Comparison of ENCODE assay signal across 18 mouse cellular contexts in the genomic region with DNA sequence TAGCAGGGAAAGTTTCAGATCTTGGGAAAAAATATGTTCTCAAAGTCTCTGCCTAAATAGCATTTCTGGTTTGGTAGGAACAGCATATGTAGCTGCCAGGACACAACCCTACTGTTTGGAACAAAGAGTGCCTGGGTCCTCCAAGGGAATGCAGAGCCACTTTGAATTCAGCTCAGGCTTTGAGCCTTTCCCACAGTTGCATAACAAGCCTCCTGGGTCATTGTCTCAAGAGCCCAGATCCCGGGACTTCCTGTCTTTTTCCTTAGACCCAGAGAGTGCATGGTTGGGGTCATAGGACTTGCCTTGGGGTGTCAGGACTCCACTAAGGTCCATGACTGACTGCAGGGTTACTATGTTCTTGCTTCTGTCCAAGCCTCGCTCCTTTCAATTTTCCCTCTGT. TPM values are rescaled to one million over a fixed set of nuclear protein-coding genes. Genes with fewer than 3 reads are reported as not detected.
DNase-seq lines count a peak whose midpoint lies in the region; ATAC-seq and TF ChIP-seq lines count a peak whose summit lies in the region.
"Had no signal": no experiment of that assay in that cellular context is flagged by ENCODE, and none has a peak within 500 bp of the region (broad histone marks: within the 10 kb centered on the region; RNA-seq: fewer than 3 reads in every experiment).

No protein-coding gene starts in this region.

- intact Hi-C loops in gastrocnemius, postnatal 14 days (cut with DNase I; ENCODE audit: low total_unique reads), result no loop called here
- intact Hi-C loops in left cerebral cortex, adult 2 months (cut with DNase I), result no loop called here

- H3K36me3 ChIP-seq in lung, postnatal 0 days (ENCODE audit: insufficient read depth, low read length), result no peaks in the 10 kb centered on the region
- no peaks in the 10 kb centered on the region for H3K36me3 ChIP-seq in liver, embryonic 11.5 days (ENCODE audit: control insufficient read depth, insufficient read depth, low read length)
- H3K36me3 ChIP-seq: embryonic facial prominence, embryonic 13.5 days; limb, embryonic 10.5 days; neural tube, embryonic 13.5 days; stomach, embryonic 15.5 days had no signal

- no peak overlapping the region for H3K4me2 ChIP-seq in lung, postnatal 0 days (replicated peaks; ENCODE audit: low read depth, low read length)
- H3K4me2 ChIP-seq in liver, embryonic 11.5 days, result no peak overlapping the region
- H3K4me2 ChIP-seq: embryonic facial prominence, embryonic 13.5 days; midbrain, embryonic 11.5 days; neural tube, embryonic 13.5 days; stomach, embryonic 15.5 days had no signal

- H3K4me1 ChIP-seq in lung, postnatal 0 days (ENCODE audit: insufficient read depth, low read depth, low read length), result no peaks in the 10 kb centered on the region
- H3K4me1 ChIP-seq in brown adipose tissue, adult 24 weeks (ENCODE audit: control insufficient read depth, insufficient read depth, insufficient read length, low read length), result peaks cover 9% of the 10 kb centered on the region
- no peaks in the 10 kb centered on the region for H3K4me1 ChIP-seq in liver, embryonic 11.5 days (replicated peaks; ENCODE audit: control insufficient read depth, insufficient read depth, low read length)
- H3K4me1 ChIP-seq: embryonic facial prominence, embryonic 13.5 days; neural tube, embryonic 13.5 days; stomach, embryonic 15.5 days had no signal

- H3K9me3 ChIP-seq in lung, postnatal 0 days (ENCODE audit: low read length), result no peaks in the 10 kb centered on the region
- H3K9me3 ChIP-seq in liver, embryonic 11.5 days (ENCODE audit: control insufficient read depth, low read length), result no peaks in the 10 kb centered on the region
- H3K9me3 ChIP-seq: embryonic facial prominence, embryonic 13.5 days; limb, embryonic 10.5 days; neural tube, embryonic 13.5 days; stomach, embryonic 15.5 days had no signal

- no peaks in the 10 kb centered on the region for H3K27me3 ChIP-seq in lung, postnatal 0 days (replicated peaks; ENCODE audit: insufficient read depth, low read length)
- H3K27me3 ChIP-seq in liver, embryonic 11.5 days (replicated peaks; ENCODE audit: control insufficient read depth, insufficient read depth, low read length), result no peaks in the 10 kb centered on the region
- H3K27me3 ChIP-seq: embryonic facial prominence, embryonic 13.5 days; neural tube, embryonic 13.5 days; stomach, embryonic 15.5 days had no signal

- H3K4me3 ChIP-seq in lung, postnatal 0 days (ENCODE audit: low read depth, low read length), result no peak overlapping the region
- no peak overlapping the region for H3K4me3 ChIP-seq in brown adipose tissue, adult 24 weeks (ENCODE audit: insufficient read depth, low read depth, low read length)
- no peak overlapping the region for H3K4me3 ChIP-seq in left cerebral cortex, adult 2 months
- no peak overlapping the region for H3K4me3 ChIP-seq in liver, embryonic 11.5 days (ENCODE audit: low read depth, low read length)
- H3K4me3 ChIP-seq: embryonic facial prominence, embryonic 13.5 days; limb, embryonic 10.5 days; neural tube, embryonic 13.5 days; stomach, embryonic 15.5 days had no signal

- peak; percentile 19 for DNase-seq in gastrocnemius, postnatal 25 days
- no peak for DNase-seq in gastrocnemius, postnatal 14 days
- no peak for DNase-seq in lung, postnatal 0 days (ENCODE audit: low spot score)
- no peak for DNase-seq in lung, postnatal 10 days
- DNase-seq in left cerebral cortex, adult 2 months (ENCODE audit: extremely low spot score in 1 of 2, low spot score in 2 of 2), result no peak
- DNase-seq in liver, embryonic 11.5 days (ENCODE audit: low spot score), result no peak
- DNase-seq: cerebellum, postnatal 10 days; kidney, postnatal 14 days; liver, postnatal 0 days; thymus, postnatal 36 days had no signal

- ATAC-seq in lung, postnatal 0 days, result 0 out of 2 replicates have a peak, but pooled peaks have one; percentile 30
- no peak for ATAC-seq in liver, embryonic 11.5 days (replicated peaks; ENCODE audit: low FRiP score)
- ATAC-seq: forebrain, embryonic 14.5 days; liver, postnatal 0 days had no signal

- TF ChIP-seq EP300 in lung, postnatal 0 days (IDR thresholded peaks at IDR 0.05), result no peak

- no peak overlapping the region for H3K27ac ChIP-seq in lung, postnatal 0 days (ENCODE audit: low read length)
- H3K27ac ChIP-seq in brown adipose tissue, adult 24 weeks (replicated peaks; ENCODE audit: low read depth, low read length), result peak overlapping the region; percentile 57
- H3K27ac ChIP-seq in left cerebral cortex, adult 2 months, result peak overlapping the region; percentile 66; the same call in 1 of the 2 replicates
- H3K27ac ChIP-seq in liver, embryonic 11.5 days (ENCODE audit: low read depth, low read length), result no peak overlapping the region
- H3K27ac ChIP-seq: embryonic facial prominence, embryonic 13.5 days; limb, embryonic 10.5 days; neural tube, embryonic 13.5 days; stomach, embryonic 15.5 days had no signal

- 53% methylated on average over 2 of the region's 2 CpGs for WGBS in lung, postnatal 0 days
- 63% methylated on average over 2 of the region's 2 CpGs for WGBS in liver, embryonic 11.5 days

- no peak overlapping the region for H3K9ac ChIP-seq in lung, postnatal 0 days (replicated peaks; ENCODE audit: low read depth)
- no peak overlapping the region for H3K9ac ChIP-seq in liver, embryonic 11.5 days (ENCODE audit: low read depth, low read length)
- H3K9ac ChIP-seq: embryonic facial prominence, embryonic 13.5 days; liver, postnatal 0 days; neural tube, embryonic 13.5 days; stomach, embryonic 15.5 days had no signal

- TF ChIP-seq CTCF in lung, postnatal 0 days (IDR thresholded peaks at IDR 0.05), result no peak
- TF ChIP-seq CTCF in left cerebral cortex, adult 2 months (IDR thresholded peaks at IDR 0.05), result no peak

RNA-seq across cellular contexts. Expression of gene Prss45, which starts 1.7 kb away (rescaled TPM):
- not detected for total RNA-seq in gastrocnemius, postnatal 25 days (2021)
- total RNA-seq in gastrocnemius, postnatal 14 days (2021), result not detected
- not detected in 2 replicates for polyA plus RNA-seq in lung, postnatal 0 days (2015; fragmentation: Nextera tagmentation; extraction: Ambion mirVana)
- polyA plus RNA-seq in brown adipose tissue, adult 24 weeks (2012; ENCODE audit: insufficient read depth, insufficient read length, missing spikeins), result not detected in 2 replicates
- under 1 TPM; 0.38 to 0.49 TPM for total RNA-seq in left cerebral cortex, adult 2 months (2021)
- not detected in 2 replicates for polyA plus RNA-seq in liver, embryonic 11.5 days (2014; fragmentation: Nextera tagmentation; extraction: Ambion mirVana)
- polyA plus RNA-seq: embryonic facial prominence, embryonic 13.5 days; heart, embryonic 14.5 days; limb, embryonic 10.5 days; liver, postnatal 0 days; midbrain, embryonic 11.5 days; neural tube, embryonic 13.5 days; stomach, embryonic 15.5 days had no signal

RNA-seq across cellular contexts. Expression of gene Prss46, which starts 8.2 kb away (rescaled TPM):
- not detected for total RNA-seq in gastrocnemius, postnatal 25 days (2021)
- not detected for total RNA-seq in gastrocnemius, postnatal 14 days (2021)
- not detected in 2 replicates for polyA plus RNA-seq in lung, postnatal 0 days (2015; fragmentation: Nextera tagmentation; extraction: Ambion mirVana)
- polyA plus RNA-seq in brown adipose tissue, adult 24 weeks (2012; ENCODE audit: insufficient read depth, insufficient read length, missing spikeins), result not detected in 2 replicates
- total RNA-seq in left cerebral cortex, adult 2 months (2021), result not detected
- not detected in 2 replicates for polyA plus RNA-seq in liver, embryonic 11.5 days (2014; fragmentation: Nextera tagmentation; extraction: Ambion mirVana)
- polyA plus RNA-seq: embryonic facial prominence, embryonic 13.5 days; forebrain, embryonic 14.5 days; heart, embryonic 14.5 days; limb, embryonic 10.5 days; liver, postnatal 0 days; neural tube, embryonic 13.5 days; stomach, embryonic 15.5 days had no signal

RNA-seq across cellular contexts. Expression of gene Prss43, which starts 9.6 kb away (rescaled TPM):
- total RNA-seq in gastrocnemius, postnatal 25 days (2021), result not detected
- not detected for total RNA-seq in gastrocnemius, postnatal 14 days (2021)
- not detected in 2 replicates for polyA plus RNA-seq in lung, postnatal 0 days (2015; fragmentation: Nextera tagmentation; extraction: Ambion mirVana)
- not detected in 2 replicates for polyA plus RNA-seq in brown adipose tissue, adult 24 weeks (2012; ENCODE audit: insufficient read depth, insufficient read length, missing spikeins)
- total RNA-seq in left cerebral cortex, adult 2 months (2021), result under 1 TPM in 1 of 2 experiments, not detected in 1; 0.14 TPM
- polyA plus RNA-seq in liver, embryonic 11.5 days (2014; fragmentation: Nextera tagmentation; extraction: Ambion mirVana), result not detected in 2 replicates
- polyA plus RNA-seq: embryonic facial prominence, embryonic 13.5 days; forebrain, embryonic 14.5 days; heart, embryonic 14.5 days; limb, embryonic 10.5 days; liver, postnatal 0 days; midbrain, embryonic 11.5 days; neural tube, embryonic 13.5 days; stomach, embryonic 15.5 days had no signal

RNA-seq across cellular contexts. Expression of gene Prss50, which starts 21.7 kb away (rescaled TPM):
- not detected for total RNA-seq in gastrocnemius, postnatal 25 days (2021)
- not detected for total RNA-seq in gastrocnemius, postnatal 14 days (2021)
- 0.14 and 0.20 TPM in 2 replicates for polyA plus RNA-seq in lung, postnatal 0 days (2015; fragmentation: Nextera tagmentation; extraction: Ambion mirVana)
- not detected in 2 replicates for polyA plus RNA-seq in brown adipose tissue, adult 24 weeks (2012; ENCODE audit: insufficient read depth, insufficient read length, missing spikeins)
- total RNA-seq in left cerebral cortex, adult 2 months (2021), result under 1 TPM; 0.93 to 0.94 TPM
- polyA plus RNA-seq in liver, embryonic 11.5 days (2014; fragmentation: Nextera tagmentation; extraction: Ambion mirVana), result 43.0 and 51.7 TPM in 2 replicates
- polyA plus RNA-seq: forebrain, embryonic 14.5 days; heart, embryonic 14.5 days had no signal

RNA-seq across cellular contexts. Expression of gene Prss44, which starts 22.3 kb away (rescaled TPM):
- total RNA-seq in gastrocnemius, postnatal 25 days (2021), result not detected
- not detected for total RNA-seq in gastrocnemius, postnatal 14 days (2021)
- not detected in 2 replicates for polyA plus RNA-seq in lung, postnatal 0 days (2015; fragmentation: Nextera tagmentation; extraction: Ambion mirVana)
- not detected in 2 replicates for polyA plus RNA-seq in brown adipose tissue, adult 24 weeks (2012; ENCODE audit: insufficient read depth, insufficient read length, missing spikeins)
- total RNA-seq in left cerebral cortex, adult 2 months (2021), result not detected
- not detected in 2 replicates for polyA plus RNA-seq in liver, embryonic 11.5 days (2014; fragmentation: Nextera tagmentation; extraction: Ambion mirVana)
- polyA plus RNA-seq: embryonic facial prominence, embryonic 13.5 days; forebrain, embryonic 14.5 days; heart, embryonic 14.5 days; limb, embryonic 10.5 days; liver, postnatal 0 days; midbrain, embryonic 11.5 days; neural tube, embryonic 13.5 days; stomach, embryonic 15.5 days had no signal

Comparison
In these comparisons a context has a peak if more than half of its experiments do, and no peak if none do; other contexts are left out.
1. H3K27ac ChIP-seq: peak in brown adipose tissue, adult 24 weeks (single experiment) and left cerebral cortex, adult 2 months (single experiment); none in lung, postnatal 0 days (single experiment) and liver, embryonic 11.5 days (single experiment).